Mouse (Mus musculus): ENCODE measurements around the gene Izumo4.

Gene Izumo4

GRCm38 (mm10) chr10:80717281-80717680, 15.3 kb downstream of the Izumo4 start:
- in situ Hi-C loops (cut with MboI, MseI) = loop anchor here (5.0 kb wide), 1 partner anchor 70 kb away; no protein-coding TSS in a partner anchor

GRCm38 (mm10) chr10:80727369-80728127, 25.6 kb downstream of the Izumo4 start:
- in situ Hi-C loops (cut with MboI, MseI) = no loop called here

GRCm38 (mm10) chr10:80732611-80733101, 30.7 kb downstream of the Izumo4 start:
- in situ Hi-C loops (cut with MboI, MseI) = no loop called here

GRCm38 (mm10) chr10:80736731-80737130, 34.7 kb downstream of the Izumo4 start:
- in situ Hi-C loops (cut with MboI, MseI) = loop anchor here (5.0 kb wide), 1 partner anchor 34 kb away; the partner anchor contains the start of genes Izumo4 and Mob3a

GRCm38 (mm10) chr10:80738657-80739056, 36.7 kb downstream of the Izumo4 start:
- in situ Hi-C loops (cut with MboI, MseI) = loop anchor here (5.0 kb wide), 1 partner anchor 36 kb away; the partner anchor contains the start of genes Izumo4 and Mob3a

GRCm38 (mm10) chr10:80741146-80741545, 39.2 kb downstream of the Izumo4 start:
- in situ Hi-C loops (cut with MboI, MseI) = no loop called here

GRCm38 (mm10) chr10:80741634-80742179, 39.7 kb downstream of the Izumo4 start:
- in situ Hi-C loops (cut with MboI, MseI) = no loop called here

- in situ Hi-C loops (cut with MboI, MseI) = no loop called here
These were observed 40.4 kb downstream of the Izumo4 start, which contains the start of gene Ap3d1 for GRCm38 (mm10) chr10:80742180-80742978. Gene Ap3d1 (minus strand): TSS chr10:80742264.

- in situ Hi-C loops (cut with MboI, MseI) = no loop called here
These were observed 42.3 kb downstream of the Izumo4 start for GRCm38 (mm10) chr10:80744262-80744661.

GRCm38 (mm10) chr10:80747410-80747809, 45.4 kb downstream of the Izumo4 start:
- in situ Hi-C loops (cut with MboI, MseI) = loop anchor here (5.0 kb wide), 2 partner anchors 130 to 250 kb away; no protein-coding TSS in a partner anchor

- in situ Hi-C loops (cut with MboI, MseI) = loop anchor here (5.0 kb wide), 2 partner anchors 129 to 249 kb away; no protein-coding TSS in a partner anchor
These were observed 46.6 kb downstream of the Izumo4 start for GRCm38 (mm10) chr10:80748609-80749008.

GRCm38 (mm10) chr10:80751188-80751832, 49.3 kb downstream of the Izumo4 start:
- in situ Hi-C loops (cut with MboI, MseI) = no loop called here

GRCm38 (mm10) chr10:80752079-80752625, 50.2 kb downstream of the Izumo4 start:
- in situ Hi-C loops (cut with MboI, MseI) = no loop called here

- in situ Hi-C loops (cut with MboI, MseI) = no loop called here
These were observed 52.8 kb downstream of the Izumo4 start, which contains the start of gene Dot1l for GRCm38 (mm10) chr10:80754594-80755290. Gene Dot1l (plus strand): TSS chr10:80755206.

Data from regulatory T cell (primary cell).